In the genomic region with DNA sequence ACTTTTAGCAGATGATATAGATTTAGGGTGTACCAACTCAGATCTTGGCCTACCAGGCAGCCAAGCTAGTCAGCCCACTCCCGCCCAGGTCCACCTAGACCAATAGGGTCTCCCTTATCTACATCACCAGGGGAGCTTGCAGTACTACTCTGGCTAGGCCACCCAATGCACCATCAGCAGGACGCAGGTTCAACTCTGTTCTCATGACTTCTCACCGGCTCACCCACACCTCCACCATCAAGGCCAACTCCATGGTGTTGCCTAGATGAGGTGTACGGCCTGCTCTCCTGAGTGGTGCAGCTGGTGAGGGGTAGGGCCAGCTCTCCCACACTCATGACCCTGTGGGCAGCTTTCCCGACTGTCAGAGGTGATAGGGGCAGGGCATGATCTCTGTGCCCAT, we compare ENCODE assay signal across 29 mouse cellular contexts. TPM values are rescaled to one million over a fixed set of nuclear protein-coding genes. Genes with fewer than 3 reads are reported as not detected.
"Had no signal": no experiment of that assay in that cellular context is flagged by ENCODE, and none has a peak within 500 bp of the region (broad histone marks: within the 10 kb centered on the region; RNA-seq: fewer than 3 reads in every experiment).

No protein-coding gene starts in this region.

- H3K4me1 ChIP-seq: heart, embryonic 12.5 days; heart, embryonic 13.5 days; heart, embryonic 15.5 days; hindbrain, embryonic 10.5 days; hindbrain, embryonic 12.5 days; hindbrain, embryonic 13.5 days; hindbrain, embryonic 15.5 days; intestine, embryonic 15.5 days; kidney, embryonic 15.5 days had no signal

- DNase-seq: heart, postnatal 10 days; heart, postnatal 14 days; heart, postnatal 4 days; kidney, adult 11 months; kidney, adult 18-20 months; kidney, adult 2 months; kidney, adult 8-10 months; kidney, adult 9 months; kidney, postnatal 10 days; kidney, postnatal 14 days; kidney, postnatal 25 days; kidney, postnatal 36 days; kidney, postnatal 4 days; layer of hippocampus, adult 9-11 months; layer of hippocampus, postnatal 36 days had no signal

- H3K27me3 ChIP-seq: heart, embryonic 12.5 days; heart, embryonic 13.5 days; heart, embryonic 15.5 days; hindbrain, embryonic 13.5 days; hindbrain, embryonic 15.5 days; intestine, embryonic 15.5 days; kidney, embryonic 15.5 days had no signal

- H3K4me3 ChIP-seq: heart, embryonic 12.5 days; heart, embryonic 13.5 days; heart, embryonic 15.5 days; hindbrain, embryonic 10.5 days; hindbrain, embryonic 12.5 days; hindbrain, embryonic 13.5 days; hindbrain, embryonic 15.5 days; intestine, embryonic 15.5 days; kidney, embryonic 15.5 days; layer of hippocampus, adult 2 months; left cerebral cortex, adult 2 months had no signal

- H3K27ac ChIP-seq: heart, embryonic 13.5 days; heart, embryonic 15.5 days; hindbrain, embryonic 10.5 days; hindbrain, embryonic 12.5 days; hindbrain, embryonic 13.5 days; hindbrain, embryonic 14.5 days; hindbrain, embryonic 15.5 days; hindbrain, postnatal 0 days; intestine, embryonic 15.5 days; kidney, embryonic 15.5 days; kidney, postnatal 0 days; layer of hippocampus, adult 2 months; left cerebral cortex, adult 2 months had no signal

- H3K36me3 ChIP-seq: heart, embryonic 12.5 days; heart, embryonic 13.5 days; heart, embryonic 15.5 days; hindbrain, embryonic 10.5 days; hindbrain, embryonic 12.5 days; hindbrain, embryonic 13.5 days; hindbrain, embryonic 15.5 days; intestine, embryonic 15.5 days; kidney, embryonic 15.5 days had no signal

- H3K9me3 ChIP-seq: heart, embryonic 12.5 days; heart, embryonic 13.5 days; heart, embryonic 15.5 days; hindbrain, embryonic 12.5 days; hindbrain, embryonic 13.5 days; hindbrain, embryonic 15.5 days; intestine, embryonic 15.5 days; kidney, embryonic 15.5 days had no signal

RNA-seq across cellular contexts. Expression of a gene that starts 27.7 kb away (rescaled TPM):
- total RNA-seq: hindbrain, postnatal 0 days had no signal
